Mouse (Mus musculus) heart, embryonic 16.5 days (tissue): ENCODE measurements at regions not wholly inside any gene's neighbourhood (a gene's known extent, or its start where the extent isn't known, plus 50 kb on each side); places are given as distances from the start of the nearest gene placed in this dataset.

Source experiments
- ATAC-seq: fragments of 200-750 bp; cut with Nextera tagmentation; replicated peaks from 2 replicates; pipeline ENCODE4 v1.8.0; 2017; ENCODE audit warnings: moderate number of reproducible peaks; ENCODE audit not compliant: insufficient read depth, low FRiP score; ENCODE audit errors: extremely low read depth
- H3K27ac ChIP-seq: fragments of 300-500 bp; sonication (generic); 2 replicates; pipeline ENCODE4 v1.5.1; 2014; ENCODE audit warnings: mild to moderate bottlenecking, low read length, control low read depth, moderate library complexity
- H3K27me3 ChIP-seq: fragments of 300-500 bp; sonication (generic); 2 replicates; pipeline ENCODE4 v1.6.1; 2014; ENCODE audit warnings: low read length, mixed read lengths; ENCODE audit not compliant: control insufficient read depth, insufficient read depth
- H3K36me3 ChIP-seq: fragments of 300-500 bp; sonication (generic); 2 replicates; pipeline ENCODE4 v1.6.1; 2014; ENCODE audit not compliant: control insufficient read depth, insufficient read depth
- H3K4me1 ChIP-seq: fragments of 300-500 bp; sonication (generic); 2 replicates; pipeline ENCODE4 v1.6.1; 2014; ENCODE audit warnings: low read length, mixed read lengths; ENCODE audit not compliant: control insufficient read depth, insufficient read depth
- H3K4me2 ChIP-seq: fragments of 300-500 bp; sonication (generic); 2 replicates; pipeline ENCODE4 v1.6.1; 2014; ENCODE audit warnings: low read depth, mild to moderate bottlenecking, control low read depth, low read length
- H3K4me3 ChIP-seq: fragments of 300-500 bp; sonication (generic); 2 replicates; pipeline ENCODE4 v1.5.1; 2014; ENCODE audit warnings: mild to moderate bottlenecking, control low read depth, low read length
- H3K9ac ChIP-seq: fragments of 300-500 bp; sonication (generic); 2 replicates; pipeline ENCODE4 v1.6.1; 2014; ENCODE audit warnings: low read length, control low read depth
- H3K9me3 ChIP-seq: fragments of 300-500 bp; sonication (generic); replicated peaks from 2 replicates; pipeline ENCODE4 v1.6.1; 2016; ENCODE audit warnings: low read length; ENCODE audit not compliant: control insufficient read depth
- WGBS: fragments of 180-500 bp; shearing (Covaris S2); extraction: QIAGEN DNeasy Blood & Tissue Kit; methylation state at CpG from one replicate; pipeline ENCODE4 v1.1.7; 2014; 5-methylcytosine and 5-hydroxymethylcytosine counted together

DNA sequence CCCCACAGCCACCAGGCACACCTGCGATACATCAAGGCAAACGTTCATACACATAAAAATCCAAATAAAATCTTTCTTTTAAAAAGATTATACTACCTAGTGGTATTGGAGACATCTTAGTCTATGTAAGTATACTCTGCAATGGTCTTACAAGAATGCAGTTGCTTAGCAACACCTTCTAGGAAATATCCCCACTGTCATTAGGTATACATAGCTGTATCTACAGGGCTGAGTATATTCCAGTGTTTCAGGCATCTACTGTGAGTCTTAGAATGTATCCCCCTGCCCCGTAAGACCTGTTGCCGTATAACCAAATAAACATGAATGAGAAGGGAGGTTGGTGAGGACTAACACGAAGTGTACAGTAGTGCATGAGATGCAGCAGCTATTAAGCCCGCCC is 142.8 kb upstream of the Nabp1 start:
- no peaks in the 10 kb centered on the region for H3K9me3 ChIP-seq
- no peak overlapping the region for H3K4me3 ChIP-seq
- H3K4me1 ChIP-seq = no peaks in the 10 kb centered on the region
- no peak overlapping the region for H3K9ac ChIP-seq
- H3K36me3 ChIP-seq = no peaks in the 10 kb centered on the region
- no peak for ATAC-seq
- H3K27ac ChIP-seq = no peak overlapping the region
- no peaks in the 10 kb centered on the region for H3K27me3 ChIP-seq
- 80% methylated on average over 6 of the region's 6 CpGs for WGBS
- H3K4me2 ChIP-seq = no peak overlapping the region

DNA sequence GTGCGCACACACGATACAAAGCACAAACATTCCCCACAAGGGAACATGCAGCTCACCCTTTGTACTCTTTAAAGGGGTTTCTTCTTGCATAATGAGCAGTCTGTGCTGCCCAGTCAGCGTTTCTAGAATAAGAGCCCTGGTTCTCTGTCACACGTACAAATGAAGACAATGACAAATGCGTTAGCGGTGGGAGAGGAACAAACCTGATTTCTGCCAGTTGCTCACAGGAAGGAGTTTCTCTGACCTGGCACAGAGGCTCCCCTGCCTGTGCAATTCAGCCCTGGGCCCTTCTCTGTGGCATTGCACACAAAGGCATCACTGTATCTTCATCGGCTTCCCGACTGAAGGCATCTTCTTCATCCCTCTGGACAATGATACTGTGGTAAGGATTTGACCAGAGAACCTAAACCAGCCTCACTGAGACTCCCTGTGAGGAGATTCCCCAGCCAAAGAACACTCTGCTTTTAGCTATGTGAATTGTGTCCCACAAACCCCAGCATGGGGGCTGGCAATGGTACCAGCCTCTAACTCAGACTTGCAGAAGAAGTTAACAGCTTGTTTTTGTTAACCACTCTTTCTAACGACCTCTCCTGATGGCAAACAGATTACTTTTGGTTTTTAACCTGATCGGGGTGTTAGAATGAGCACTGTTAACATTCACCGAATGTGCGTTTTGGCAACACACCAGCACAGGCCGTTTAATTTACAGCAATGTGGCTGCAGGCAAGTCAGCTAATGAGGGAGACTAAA is 139.5 kb upstream of the Nabp1 start:
- no peaks in the 10 kb centered on the region for H3K4me1 ChIP-seq
- H3K4me3 ChIP-seq = no peak overlapping the region
- H3K9me3 ChIP-seq = no peaks in the 10 kb centered on the region
- no peak overlapping the region for H3K4me2 ChIP-seq
- no peak overlapping the region for H3K9ac ChIP-seq
- no peaks in the 10 kb centered on the region for H3K36me3 ChIP-seq
- no peaks in the 10 kb centered on the region for H3K27me3 ChIP-seq
- H3K27ac ChIP-seq = no peak overlapping the region
- ATAC-seq = no peak
- WGBS = 61% methylated on average over 13 of the region's 13 CpGs

DNA sequence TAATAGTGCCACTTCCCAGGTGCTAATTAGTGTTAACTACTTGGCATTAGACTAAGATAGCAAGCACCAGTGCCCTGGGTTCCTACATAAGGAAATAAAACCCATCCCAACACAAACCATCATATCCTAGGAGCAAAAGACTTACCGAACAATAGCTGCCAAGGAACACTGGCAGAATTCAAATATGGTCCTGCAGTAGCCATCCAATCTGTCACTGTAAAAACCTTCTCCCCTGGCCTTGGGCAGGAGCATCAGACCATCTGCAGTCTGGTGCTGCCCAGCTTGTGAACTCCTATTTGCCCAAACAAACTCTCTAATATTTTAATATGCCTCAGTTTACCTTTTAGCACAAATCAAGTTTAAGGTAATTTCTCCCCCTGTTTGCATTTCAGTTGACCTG is 137.9 kb upstream of the Nabp1 start:
- Histone ChIP-seq H3K36me3 (no peaks in the 10 kb centered on the region), H3K27ac (no peak overlapping the region), H3K4me3 (no peak overlapping the region), H3K4me2 (no peak overlapping the region), H3K9ac (no peak overlapping the region), H3K4me1 (no peaks in the 10 kb centered on the region), H3K27me3 (no peaks in the 10 kb centered on the region), H3K9me3 (no peaks in the 10 kb centered on the region)
- WGBS = 89% methylated on average over 1 of the region's 1 CpGs
- ATAC-seq = no peak

DNA sequence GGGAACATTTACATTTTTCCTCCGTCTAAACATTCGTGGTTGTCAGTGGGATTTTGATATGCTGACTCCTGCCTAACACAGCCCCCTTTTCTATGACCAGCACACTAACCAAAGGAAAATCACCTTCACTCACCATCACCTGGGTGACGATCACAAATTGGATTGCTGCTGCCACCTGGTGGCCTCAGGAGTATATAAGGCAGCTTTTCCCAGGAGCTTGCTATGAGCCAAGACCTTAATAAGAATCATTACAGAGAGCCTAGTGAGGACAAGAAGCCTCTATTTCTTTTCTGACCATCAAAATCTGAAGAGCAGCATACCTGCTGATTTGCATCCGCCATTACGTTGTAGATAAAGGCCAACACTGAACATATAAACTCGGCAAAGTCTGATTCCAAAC is 137.3 kb upstream of the Nabp1 start:
- H3K36me3 ChIP-seq = no peaks in the 10 kb centered on the region
- no peak overlapping the region for H3K4me3 ChIP-seq
- H3K9ac ChIP-seq = no peak overlapping the region
- ATAC-seq = no peak
- no peaks in the 10 kb centered on the region for H3K27me3 ChIP-seq
- no peaks in the 10 kb centered on the region for H3K4me1 ChIP-seq
- no peak overlapping the region for H3K27ac ChIP-seq
- no peaks in the 10 kb centered on the region for H3K9me3 ChIP-seq
- no peak overlapping the region for H3K4me2 ChIP-seq
- 22% methylated on average over 6 of the region's 6 CpGs for WGBS

DNA sequence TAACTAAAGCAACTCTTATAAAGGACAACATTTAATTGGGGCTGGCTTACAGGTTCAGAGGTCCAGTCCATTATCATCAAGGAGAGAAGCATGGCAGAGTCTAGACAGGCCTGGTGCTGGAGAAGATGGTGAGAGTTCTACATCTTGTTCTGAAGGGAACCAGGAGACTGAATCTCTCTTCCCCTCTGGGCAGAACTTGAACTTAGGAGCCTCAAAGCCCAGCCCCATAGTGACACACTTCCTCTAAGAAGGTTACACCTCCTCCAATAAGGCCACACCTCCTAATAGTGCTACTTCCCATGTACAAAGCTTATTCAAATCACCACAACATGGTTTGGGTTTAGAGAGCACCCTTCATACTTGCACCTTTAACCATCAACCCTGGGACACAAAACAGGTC is 136.5 kb upstream of the Nabp1 start:
- ATAC-seq = no peak
- no peak overlapping the region for H3K9ac ChIP-seq
- no peaks in the 10 kb centered on the region for H3K36me3 ChIP-seq
- no peak overlapping the region for H3K4me2 ChIP-seq
- no peaks in the 10 kb centered on the region for H3K9me3 ChIP-seq
- H3K27me3 ChIP-seq = no peaks in the 10 kb centered on the region
- no peaks in the 10 kb centered on the region for H3K4me1 ChIP-seq
- H3K27ac ChIP-seq = no peak overlapping the region
- H3K4me3 ChIP-seq = no peak overlapping the region

DNA sequence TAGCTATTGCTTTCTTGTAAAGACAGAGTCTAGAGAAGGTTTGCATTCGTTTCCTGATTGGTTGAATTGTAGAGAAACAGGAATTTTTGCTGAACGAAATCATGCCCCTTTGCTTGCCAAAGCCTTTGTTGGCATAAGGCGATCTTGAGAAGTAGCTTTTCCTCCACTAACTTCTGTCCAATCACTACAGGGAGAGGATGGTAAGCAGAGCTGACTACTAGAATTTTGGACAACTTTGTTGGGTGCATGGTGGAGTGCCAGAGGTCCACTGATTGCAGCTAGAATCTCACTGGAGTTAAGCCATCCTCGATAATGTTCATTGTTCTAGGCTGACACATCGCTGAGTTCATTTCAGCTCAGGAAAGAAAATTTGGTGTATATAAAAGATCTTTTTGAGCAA is 131.1 kb upstream of the Nabp1 start:
- H3K27ac ChIP-seq = no peak overlapping the region
- H3K4me2 ChIP-seq = no peak overlapping the region
- H3K36me3 ChIP-seq = no peaks in the 10 kb centered on the region
- H3K27me3 ChIP-seq = no peaks in the 10 kb centered on the region
- H3K4me1 ChIP-seq = no peaks in the 10 kb centered on the region
- no peak overlapping the region for H3K9ac ChIP-seq
- 76% methylated on average over 5 of the region's 5 CpGs for WGBS
- H3K9me3 ChIP-seq = no peaks in the 10 kb centered on the region
- no peak for ATAC-seq
- no peak overlapping the region for H3K4me3 ChIP-seq

DNA sequence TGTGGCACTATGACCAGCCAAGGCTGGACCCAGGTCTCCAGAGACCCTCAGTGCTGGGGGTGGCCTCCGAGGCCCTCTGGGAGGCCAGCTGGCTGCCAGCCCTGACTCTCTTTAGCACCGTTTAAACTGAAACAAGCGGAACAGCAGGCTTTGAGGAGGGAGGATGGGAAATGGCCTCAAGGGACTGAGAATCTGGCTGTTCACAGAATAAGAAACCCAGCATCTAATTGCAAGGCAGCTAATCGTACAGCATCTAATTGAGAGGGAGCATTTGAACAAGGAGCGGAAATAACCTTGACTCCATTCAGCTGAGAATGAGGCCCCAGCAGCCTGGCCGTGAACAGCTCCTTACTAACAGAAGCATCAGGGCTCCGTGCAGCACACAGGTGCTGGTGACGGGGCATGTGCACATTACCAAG is 129.2 kb upstream of the Nabp1 start:
- Histone ChIP-seq H3K27me3 (no peaks in the 10 kb centered on the region), H3K9me3 (no peaks in the 10 kb centered on the region), H3K4me2 (no peak overlapping the region), H3K9ac (no peak overlapping the region), H3K4me3 (no peak overlapping the region), H3K27ac (no peak overlapping the region), H3K36me3 (no peaks in the 10 kb centered on the region), H3K4me1 (no peaks in the 10 kb centered on the region)
- ATAC-seq = no peak
- WGBS = 58% methylated on average over 8 of the region's 8 CpGs

DNA sequence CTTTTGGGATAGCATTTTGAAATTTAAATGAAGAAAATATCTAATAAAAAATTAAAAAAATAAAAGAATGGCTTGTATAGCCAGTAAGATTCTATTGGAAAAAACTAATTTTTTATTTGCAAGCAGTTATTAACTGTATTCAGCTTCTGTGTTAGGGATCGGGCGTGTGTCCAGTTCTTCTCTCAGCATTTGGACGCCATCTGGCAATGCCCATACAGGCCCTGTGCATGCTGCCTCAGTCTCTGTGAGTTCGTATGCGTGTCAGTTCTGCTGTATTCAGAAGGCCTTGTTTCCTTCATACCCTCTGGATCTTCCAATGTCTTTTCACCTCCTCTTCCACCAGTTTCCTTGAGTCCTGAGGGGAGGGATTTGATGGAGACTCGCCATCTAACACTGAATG is 123.8 kb upstream of the Nabp1 start:
- Histone ChIP-seq H3K4me2 (no peak overlapping the region), H3K36me3 (no peaks in the 10 kb centered on the region), H3K9ac (no peak overlapping the region), H3K4me1 (no peaks in the 10 kb centered on the region), H3K27ac (no peak overlapping the region), H3K4me3 (no peak overlapping the region), H3K27me3 (no peaks in the 10 kb centered on the region), H3K9me3 (no peaks in the 10 kb centered on the region)
- 90% methylated on average over 6 of the region's 6 CpGs for WGBS
- ATAC-seq = no peak

DNA sequence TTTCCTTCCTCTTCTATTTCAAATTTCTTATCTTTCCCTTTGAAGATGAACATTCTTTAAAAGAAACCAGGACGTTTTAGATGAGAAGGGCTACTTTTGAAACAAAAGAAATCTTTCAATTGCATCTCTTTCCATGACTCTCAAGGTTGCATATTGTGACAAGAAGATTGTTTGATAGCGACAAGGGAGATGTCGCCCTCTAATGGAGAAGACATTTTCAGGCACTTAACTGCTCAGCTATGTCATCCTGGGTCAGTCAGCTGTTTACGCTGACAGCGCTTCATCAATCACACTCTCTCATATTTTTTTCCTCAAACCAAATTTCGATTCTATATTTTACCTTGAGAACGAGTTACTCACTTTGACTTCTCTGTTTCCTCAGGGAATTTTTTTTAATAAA is 122.2 kb upstream of the Nabp1 start:
- Histone ChIP-seq H3K27me3 (no peaks in the 10 kb centered on the region), H3K9me3 (no peaks in the 10 kb centered on the region), H3K4me1 (0 out of 2 replicates have a peak, but pooled peaks cover 2% of the 10 kb centered on the region), H3K9ac (no peak overlapping the region), H3K36me3 (no peaks in the 10 kb centered on the region), H3K27ac (no peak overlapping the region), H3K4me3 (no peak overlapping the region), H3K4me2 (no peak overlapping the region)
- ATAC-seq = no peak
- 25% methylated on average over 7 of the region's 7 CpGs for WGBS
